Mouse (Mus musculus) hematopoietic multipotent progenitor cell, adult 10-12 weeks (in vitro differentiated cells): Measurements from ENCODE around the gene Hmox2. TPM values are rescaled to one million over a fixed set of nuclear protein-coding genes. Genes with fewer than 3 reads are reported as not detected.

Source experiments
- polyA plus RNA-seq: library from polyadenylated mRNA; stranded (reverse); fragments of >175 nt; gene quantifications from 2 replicates; pipeline ENCODE4 v1.2.3, GENCODE M21; 2012; ENCODE audit warnings: low replicate concordance

Gene Hmox2
- polyA plus RNA-seq: 8.0 and 15.2 TPM in 2 replicates

DNA sequence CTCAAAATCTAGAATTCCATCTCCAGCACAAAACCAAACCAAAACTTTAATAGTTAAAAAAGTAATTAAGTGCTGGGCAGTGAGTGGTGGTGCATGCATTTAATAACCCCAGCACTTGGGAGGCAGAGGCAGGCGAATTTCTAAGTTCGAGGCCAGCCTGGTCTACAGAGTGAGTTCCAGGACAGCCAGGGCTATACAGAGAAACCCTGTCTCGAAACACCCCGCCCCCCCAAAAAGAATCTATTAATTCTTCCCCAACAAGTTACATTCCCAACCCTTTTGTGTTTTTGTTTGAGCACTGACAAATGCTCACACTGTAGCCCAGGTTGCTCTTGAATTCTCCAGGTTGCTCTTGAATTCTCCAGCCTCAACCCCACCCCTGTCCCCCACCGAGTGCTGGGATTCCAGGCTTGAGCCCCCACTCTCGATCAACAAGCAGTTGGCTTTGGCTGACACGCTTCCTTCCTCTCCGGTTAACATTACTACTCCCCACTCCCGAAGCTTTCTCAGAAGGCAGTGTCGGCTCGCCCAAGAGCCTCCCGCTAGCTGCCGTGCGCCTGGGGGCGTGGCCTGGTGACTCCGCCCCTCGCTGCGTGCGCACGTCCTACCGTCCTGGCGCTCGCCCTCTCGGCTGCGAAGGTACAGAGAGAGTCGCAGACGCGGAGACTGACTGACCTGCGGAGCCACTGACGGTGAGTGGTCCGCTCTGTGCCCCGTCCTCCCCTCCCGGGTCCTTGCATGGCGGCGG lies at the start of gene Hmox2:
TSS of gene Hmox2 (plus strand) at position 582 of the 748 bp plus-strand sequence.

DNA sequence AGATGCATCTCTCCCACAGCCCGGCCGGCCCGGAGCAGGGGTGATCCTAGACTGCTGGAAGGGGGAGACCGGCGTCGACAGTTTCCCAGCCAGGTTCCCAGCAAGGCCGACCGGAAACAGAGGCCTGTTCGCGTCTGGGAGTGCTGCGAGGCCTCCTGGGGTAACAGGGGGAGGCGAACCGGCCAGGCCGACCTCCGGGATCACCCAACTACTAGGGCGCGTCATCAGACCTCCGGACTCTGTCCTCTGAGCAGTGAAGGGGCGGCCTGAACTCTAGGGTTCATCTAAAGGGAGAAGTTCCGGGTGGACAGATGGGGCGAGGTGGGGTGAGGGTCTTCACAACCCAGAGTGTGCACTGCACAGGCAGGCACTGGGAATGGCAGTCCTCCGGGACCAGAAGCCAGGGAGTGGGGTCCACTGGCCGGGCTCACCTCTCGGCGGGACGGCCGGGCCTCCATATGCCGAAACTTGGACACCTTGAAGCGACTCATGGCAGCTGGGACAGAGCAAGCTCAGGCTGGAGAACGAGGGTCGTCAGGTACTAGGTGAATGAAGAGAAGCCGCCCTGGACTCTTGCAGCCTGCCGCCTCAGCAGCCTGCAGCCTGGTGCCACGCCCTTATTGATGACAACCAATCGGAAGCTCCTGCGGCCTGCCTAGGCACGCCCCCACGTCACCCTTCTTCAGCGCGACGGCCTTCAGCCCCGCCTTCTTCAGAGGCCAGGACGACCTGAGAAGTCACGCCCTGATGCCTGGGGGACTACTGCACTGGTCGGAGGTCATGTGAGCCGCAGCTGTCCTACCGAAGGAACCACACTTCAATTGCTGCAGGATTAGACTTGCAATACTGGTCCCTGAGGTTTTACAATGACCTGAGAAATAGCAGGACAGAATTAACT lies 46.8 kb upstream of the Hmox2 start, which contains the start of gene Coro7:
TSS of gene Coro7 (minus strand) at position 657 of the 898 bp plus-strand sequence.

DNA sequence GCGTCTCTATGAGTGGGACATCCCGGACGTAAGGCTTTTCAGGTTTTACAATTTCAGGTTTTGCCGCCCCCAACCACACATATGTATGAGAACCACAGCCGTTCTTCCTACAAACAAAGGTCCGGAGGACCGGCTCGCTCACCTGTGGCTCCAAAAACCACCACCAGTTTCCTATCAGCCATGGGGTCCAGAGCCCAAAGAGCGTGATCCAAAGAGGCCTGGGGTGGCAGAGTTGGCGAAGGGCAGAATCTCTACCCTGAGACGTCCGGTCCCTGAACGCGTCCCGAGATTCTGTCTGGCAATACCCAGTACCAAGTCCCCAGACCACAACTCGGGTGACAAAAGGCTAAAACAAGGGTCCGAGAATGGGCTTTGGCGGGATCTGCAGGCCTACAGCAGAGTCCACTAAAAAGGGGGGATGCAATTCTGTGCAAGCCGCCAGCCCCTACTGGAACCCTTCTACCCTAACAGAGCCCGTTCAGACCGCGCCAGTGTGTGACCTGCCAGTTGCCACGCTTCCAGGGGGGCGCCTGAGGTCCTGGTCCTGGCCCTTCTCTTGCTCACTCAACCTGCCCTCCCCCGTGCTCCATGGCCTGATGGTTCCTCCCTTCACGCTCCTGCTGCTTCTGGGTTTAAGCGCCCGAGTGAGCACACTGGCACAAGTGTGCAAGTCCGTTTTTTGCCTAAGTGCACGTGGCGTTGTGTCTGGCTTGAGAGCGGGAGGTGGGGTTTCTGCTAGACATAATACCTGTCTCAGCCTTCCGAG lies 7.2 kb upstream of the Hmox2 start, which contains the start of gene Nmral1:
TSS of gene Nmral1 (minus strand) at position 604 of the 766 bp plus-strand sequence.

DNA sequence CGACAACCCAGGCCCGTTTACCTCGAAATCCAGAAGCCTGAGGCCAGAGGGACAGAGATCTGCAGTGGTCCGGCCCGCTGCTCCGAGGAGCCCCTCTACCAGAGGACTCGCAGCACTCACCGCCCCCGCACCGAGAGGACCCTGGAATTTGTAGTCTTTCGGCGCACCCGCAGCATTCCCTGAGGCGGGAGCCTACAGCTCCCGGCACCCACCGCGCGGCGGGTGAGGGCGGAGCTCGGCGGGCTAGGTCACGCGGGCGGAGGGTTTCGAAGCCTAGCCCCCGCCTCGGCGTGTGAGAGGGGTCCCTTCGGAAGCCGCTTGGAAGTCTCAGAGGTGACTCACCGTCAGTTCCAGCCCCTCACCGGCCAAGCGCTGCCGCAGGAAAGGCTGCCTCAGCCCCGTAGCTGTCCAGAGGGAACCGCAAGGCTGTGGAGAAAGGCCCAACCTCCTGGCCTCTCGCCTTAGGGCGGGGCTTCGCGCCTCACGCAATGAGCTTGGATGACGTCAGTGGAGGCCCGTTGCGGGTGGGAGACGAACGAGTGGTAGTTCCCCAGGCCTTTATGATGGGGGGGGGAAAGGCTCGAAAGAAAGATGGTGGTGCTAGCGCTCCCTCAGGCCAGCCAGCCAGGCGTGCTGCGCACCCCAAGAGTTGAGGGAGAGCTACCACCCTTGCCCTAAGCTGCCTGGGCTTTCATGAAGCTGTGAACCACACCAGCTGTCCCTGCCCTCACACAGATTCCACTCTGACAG lies 63.8 kb downstream of the Hmox2 start, which contains the start of gene Cdip1:
TSS of gene Cdip1 (minus strand) at position 483 of the 750 bp plus-strand sequence.

Other genes with a start within 250 kb of the Hmox2 start
- gene Srl, start 184.5 kb upstream of the Hmox2 start, polyA plus RNA-seq: 0.51 and 0.75 TPM in 2 replicates
- gene Tfap4, start 166.5 kb upstream of the Hmox2 start, polyA plus RNA-seq: 26.1 and 36.2 TPM in 2 replicates
- gene Glis2, start 131.6 kb upstream of the Hmox2 start, polyA plus RNA-seq: 1.6 and 2.8 TPM in 2 replicates
- gene Pam16, start 101.4 kb upstream of the Hmox2 start, polyA plus RNA-seq: 32.2 and 86.3 TPM in 2 replicates
- 0.19 TPM in 1 of 2 replicates, not detected in the other for gene Vasn, start 86.4 kb upstream of the Hmox2 start, polyA plus RNA-seq
- 18.0 and 18.7 TPM in 2 replicates for gene Dnaja3, start 86.4 kb upstream of the Hmox2 start, polyA plus RNA-seq
- 333 and 524 TPM in 2 replicates for gene Coro7, start 46.6 kb upstream of the Hmox2 start, polyA plus RNA-seq
- gene Nmral1, start 7.0 kb upstream of the Hmox2 start, polyA plus RNA-seq: 2.1 and 11.1 TPM in 2 replicates
- 47.1 and 78.2 TPM in 2 replicates for gene Cdip1, start 63.9 kb downstream of the Hmox2 start, polyA plus RNA-seq
- gene 4930562C15Rik, start 109.1 kb downstream of the Hmox2 start, polyA plus RNA-seq: not detected in 2 replicates
- 248 and 524 TPM in 2 replicates for gene Ubald1, start 154.0 kb downstream of the Hmox2 start, polyA plus RNA-seq
- gene Mgrn1, start 159.9 kb downstream of the Hmox2 start, polyA plus RNA-seq: 47.2 and 75.1 TPM in 2 replicates
- 29.1 and 39.8 TPM in 2 replicates for gene Nudt16l1, start 212.4 kb downstream of the Hmox2 start, polyA plus RNA-seq
- 44.5 and 87.9 TPM in 2 replicates for gene Anks3, start 237.8 kb downstream of the Hmox2 start, polyA plus RNA-seq